ENCODE assay signal across 8 mouse cellular contexts in the genomic region with DNA sequence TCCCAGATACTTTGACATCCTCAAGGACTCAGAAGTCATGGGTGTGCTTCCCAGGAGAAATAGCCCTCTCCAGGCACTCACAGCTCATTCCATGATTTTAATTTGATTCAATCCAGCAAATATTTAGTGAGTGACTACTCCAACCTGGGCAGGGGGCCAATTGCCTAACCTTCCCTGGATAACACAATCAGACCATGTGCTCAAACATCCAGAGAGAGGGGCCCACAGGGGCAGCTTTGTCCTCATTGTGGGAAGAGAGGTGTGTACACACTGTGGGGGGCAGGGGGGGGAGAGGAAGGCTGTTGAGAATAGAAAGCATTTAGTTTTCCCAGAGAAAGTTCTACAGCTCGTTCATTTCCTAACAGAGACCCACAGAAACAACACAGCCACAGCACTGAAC.
DNase-seq lines count a peak whose midpoint lies in the region; ATAC-seq lines count a peak whose summit lies in the region.
"Had no signal": no experiment of that assay in that cellular context is flagged by ENCODE, and none has a peak within 500 bp of the region (broad histone marks: within the 10 kb centered on the region; RNA-seq: fewer than 3 reads in every experiment).

No protein-coding gene starts in this region.

- 0 out of 2 replicates have a peak, but pooled peaks cover 3% of the 10 kb centered on the region for H3K4me1 ChIP-seq in stomach, embryonic 14.5 days (ENCODE audit: control insufficient read depth, insufficient read depth, low read length)

- no peaks in the 10 kb centered on the region for H3K27me3 ChIP-seq in stomach, embryonic 14.5 days (ENCODE audit: control insufficient read depth, insufficient read depth, low read length)
- H3K27me3 ChIP-seq: embryonic facial prominence, embryonic 13.5 days had no signal

- H3K9ac ChIP-seq in stomach, embryonic 14.5 days (replicated peaks; ENCODE audit: low read depth, low read length): no peak overlapping the region
- H3K9ac ChIP-seq: embryonic facial prominence, embryonic 13.5 days had no signal

- no peak overlapping the region for H3K4me2 ChIP-seq in stomach, embryonic 14.5 days (replicated peaks; ENCODE audit: low read depth, low read length)
- H3K4me2 ChIP-seq: embryonic facial prominence, embryonic 13.5 days had no signal

- H3K9me3 ChIP-seq in stomach, embryonic 14.5 days (ENCODE audit: control insufficient read depth, low read depth, low read length): no peaks in the 10 kb centered on the region
- H3K9me3 ChIP-seq: embryonic facial prominence, embryonic 13.5 days had no signal

- H3K36me3 ChIP-seq in stomach, embryonic 14.5 days (ENCODE audit: control insufficient read depth, insufficient read depth, low read length): no peaks in the 10 kb centered on the region
- H3K36me3 ChIP-seq: embryonic facial prominence, embryonic 13.5 days had no signal

- peak; percentile 87 for ATAC-seq in stomach, embryonic 14.5 days (ENCODE audit: insufficient number of reproducible peaks, insufficient read depth, low FRiP score, low read depth)
- no peak for ATAC-seq in frontal cortex, adult (ENCODE audit: low TSS enrichment)

- H3K27ac ChIP-seq in stomach, embryonic 14.5 days (ENCODE audit: low read length): peak overlapping the region; percentile 44; the same call in 1 of the 2 replicates
- H3K27ac ChIP-seq: embryonic facial prominence, embryonic 13.5 days had no signal

- intact Hi-C loops in heart, postnatal 14 days (cut with DNase I): no loop called here

- no peak overlapping the region for H3K4me3 ChIP-seq in stomach, embryonic 14.5 days (ENCODE audit: low read depth, low read length)
- H3K4me3 ChIP-seq: embryonic facial prominence, embryonic 13.5 days had no signal

- peak; percentile 57 for DNase-seq in ovary, postnatal 36 days (ENCODE audit: low spot score)
- no peak for DNase-seq in ovary, postnatal 14 days (ENCODE audit: low spot score)
- peak; percentile 93 for DNase-seq in fibroblast of lung, adult 2 months (ENCODE audit: low read depth)
- peak; percentile 70 for DNase-seq in heart, postnatal 14 days
- DNase-seq in T-cell, adult 2 months (ENCODE audit: low spot score): no peak

- WGBS in stomach, embryonic 14.5 days: 16% methylated on average over 1 of the region's 1 CpGs

Comparison
In these comparisons a context has a peak if more than half of its experiments do, and no peak if none do; other contexts are left out.
1. DNase-seq: peak in ovary, postnatal 36 days (single experiment), fibroblast of lung, adult 2 months (single experiment) and heart, postnatal 14 days (2 of 2); none in ovary, postnatal 14 days (single experiment) and T-cell, adult 2 months (single experiment).